Mouse (Mus musculus) hindbrain, embryonic 11.5 days (tissue): ENCODE data around the gene Rnf183. TPM values are rescaled to one million over a fixed set of nuclear protein-coding genes. Genes with fewer than 3 reads are reported as not detected.

Experiments used
- ATAC-seq: fragments of 200-750 bp; cut with Nextera tagmentation; 2 replicates; pipeline ENCODE4 v1.8.0; 2017; ENCODE audit warnings: mild to moderate bottlenecking, moderate TSS enrichment, moderate library complexity; ENCODE audit not compliant: low FRiP score
- DNase-seq: peaks from one replicate; pipeline ENCODE4 v3.0.0-alpha.2; 2015; ENCODE audit warnings: low spot score
- H3K27ac ChIP-seq: fragments of 300-500 bp; sonication (generic); 2 replicates; pipeline ENCODE4 v1.5.1; 2014; ENCODE audit warnings: mild to moderate bottlenecking, low read depth, low read length
- H3K27me3 ChIP-seq: fragments of 300-500 bp; sonication (generic); 2 replicates; pipeline ENCODE4 v1.6.1; 2014; ENCODE audit warnings: mild to moderate bottlenecking, low read length, moderate library complexity, mixed read lengths; ENCODE audit not compliant: control insufficient read depth, insufficient read depth
- H3K36me3 ChIP-seq: fragments of 300-500 bp; sonication (generic); 2 replicates; pipeline ENCODE4 v1.6.1; 2014; ENCODE audit warnings: mild to moderate bottlenecking, low read length, moderate library complexity, mixed read lengths; ENCODE audit not compliant: control insufficient read depth, insufficient read depth
- H3K4me1 ChIP-seq: fragments of 300-500 bp; sonication (generic); replicated peaks from 2 replicates; pipeline ENCODE4 v1.6.1; 2014; ENCODE audit warnings: low read length, mixed read lengths; ENCODE audit not compliant: control insufficient read depth, insufficient read depth
- H3K4me2 ChIP-seq: fragments of 300-500 bp; sonication (generic); replicated peaks from 2 replicates; pipeline ENCODE4 v1.6.1; 2014; ENCODE audit warnings: mild to moderate bottlenecking, low read depth, low read length
- H3K4me3 ChIP-seq: fragments of 300-500 bp; sonication (generic); 2 replicates; pipeline ENCODE4 v1.5.1; 2014; ENCODE audit warnings: low read depth, low read length
- H3K9ac ChIP-seq: fragments of 300-500 bp; sonication (generic); 2 replicates; pipeline ENCODE4 v1.6.1; 2014; ENCODE audit warnings: low read depth, low read length
- H3K9me3 ChIP-seq: fragments of 300-500 bp; sonication (generic); 2 replicates; pipeline ENCODE4 v1.6.1; 2016; ENCODE audit warnings: low read length; ENCODE audit not compliant: control insufficient read depth
- WGBS: fragments of 180-500 bp; shearing (Covaris S2); extraction: QIAGEN DNeasy Blood & Tissue Kit; methylation state at CpG from one replicate; pipeline ENCODE4 v1.1.7; 2014; 5-methylcytosine and 5-hydroxymethylcytosine counted together
- polyA plus RNA-seq: library from polyadenylated mRNA; unstranded; fragments of >200 nt; fragmentation: Nextera tagmentation; extraction: Ambion mirVana; gene quantifications from 2 replicates; pipeline ENCODE4 v1.2.1, GENCODE M21; 2014

The Rnf183 gene
- polyA plus RNA-seq, 1 experiment from 2014 or later: not detected

DNA sequence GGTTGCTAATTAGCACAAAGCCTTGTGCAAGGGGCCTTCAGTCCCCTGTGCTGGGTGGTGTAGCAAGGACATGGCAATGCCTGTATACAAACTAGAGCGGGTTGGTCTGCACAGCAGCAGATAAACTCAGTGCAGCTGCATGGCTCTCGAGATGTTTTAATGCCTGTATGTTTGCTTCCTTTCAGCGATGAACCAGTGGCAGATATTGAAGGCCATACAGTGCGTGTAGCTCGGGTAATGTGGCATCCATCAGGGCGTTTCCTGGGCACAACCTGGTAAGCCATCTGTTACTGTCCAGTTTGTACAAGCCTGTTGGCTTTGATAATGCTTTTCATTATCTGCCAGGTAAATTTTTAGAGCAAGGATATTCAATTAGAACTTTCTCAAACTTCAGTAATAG is 16.0 kb downstream of the Rnf183 start:
- Histone ChIP-seq H3K4me1 (no peaks in the 10 kb centered on the region), H3K36me3 (peaks cover 21% of the 10 kb centered on the region; the same call in 1 of the 2 replicates), H3K27ac (no peak overlapping the region), H3K9me3 (no peaks in the 10 kb centered on the region), H3K4me2 (no peak overlapping the region), H3K4me3 (no peak overlapping the region), H3K27me3 (no peaks in the 10 kb centered on the region), H3K9ac (no peak overlapping the region)
- 95% methylated on average over 6 of the region's 6 CpGs for WGBS
- no peak for ATAC-seq
- no peak for DNase-seq

DNA sequence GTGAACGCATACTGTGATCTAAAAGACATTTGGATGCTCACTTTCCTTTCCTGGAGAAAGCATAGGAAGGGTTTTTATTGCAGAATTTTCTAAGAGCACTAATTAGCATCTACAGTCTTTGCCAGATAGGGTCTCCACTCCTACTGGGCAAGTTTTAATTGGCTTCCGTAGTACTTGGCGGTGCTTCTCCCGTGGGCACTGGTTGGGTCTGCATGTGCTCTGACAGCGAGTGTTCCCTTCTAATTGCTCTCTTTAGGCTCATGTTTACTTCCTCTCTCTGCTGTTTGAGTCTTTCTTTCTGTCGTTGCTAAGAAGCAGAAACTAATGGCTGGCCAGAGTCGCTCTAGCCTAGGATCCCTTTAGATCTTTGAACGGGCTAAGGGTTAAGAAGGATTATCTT is 16.6 kb downstream of the Rnf183 start:
- Histone ChIP-seq H3K27me3 (no peaks in the 10 kb centered on the region), H3K4me2 (no peak overlapping the region), H3K9me3 (no peaks in the 10 kb centered on the region), H3K36me3 (peaks cover 16% of the 10 kb centered on the region; the same call in 1 of the 2 replicates), H3K4me3 (no peak overlapping the region), H3K27ac (no peak overlapping the region), H3K9ac (no peak overlapping the region), H3K4me1 (no peaks in the 10 kb centered on the region)
- WGBS: 97% methylated on average over 8 of the region's 8 CpGs
- ATAC-seq (no peak), DNase-seq (no peak)

DNA sequence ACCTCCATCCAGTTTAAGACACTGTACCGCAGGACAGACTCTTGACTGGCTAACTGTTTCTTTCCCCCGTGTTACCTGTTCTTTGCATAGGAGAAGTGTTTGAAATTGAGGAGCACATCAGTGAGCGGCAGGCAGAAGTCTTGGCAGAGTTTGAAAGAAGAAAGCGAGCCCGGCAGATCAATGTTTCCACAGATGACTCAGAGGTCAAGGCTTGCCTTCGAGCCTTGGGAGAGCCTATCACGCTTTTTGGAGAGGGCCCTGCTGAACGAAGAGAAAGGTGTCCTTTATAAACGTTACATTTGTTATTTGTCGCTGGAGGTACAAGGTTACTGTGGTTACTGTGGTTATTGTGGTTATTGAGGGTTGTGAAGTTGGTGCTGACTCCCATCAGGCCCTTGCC is 23.4 kb downstream of the Rnf183 start:
- DNase-seq (no peak), ATAC-seq (no peak)
- no peak overlapping the region for H3K9ac ChIP-seq
- H3K9me3 ChIP-seq: no peaks in the 10 kb centered on the region
- no peak overlapping the region for H3K27ac ChIP-seq
- WGBS: 94% methylated on average over 10 of the region's 10 CpGs
- no peak overlapping the region for H3K4me2 ChIP-seq
- peaks cover 7% of the 10 kb centered on the region for H3K36me3 ChIP-seq
- no peaks in the 10 kb centered on the region; the same call in 1 of the 2 replicates for H3K4me1 ChIP-seq
- H3K4me3 ChIP-seq: no peak overlapping the region
- no peaks in the 10 kb centered on the region for H3K27me3 ChIP-seq

DNA sequence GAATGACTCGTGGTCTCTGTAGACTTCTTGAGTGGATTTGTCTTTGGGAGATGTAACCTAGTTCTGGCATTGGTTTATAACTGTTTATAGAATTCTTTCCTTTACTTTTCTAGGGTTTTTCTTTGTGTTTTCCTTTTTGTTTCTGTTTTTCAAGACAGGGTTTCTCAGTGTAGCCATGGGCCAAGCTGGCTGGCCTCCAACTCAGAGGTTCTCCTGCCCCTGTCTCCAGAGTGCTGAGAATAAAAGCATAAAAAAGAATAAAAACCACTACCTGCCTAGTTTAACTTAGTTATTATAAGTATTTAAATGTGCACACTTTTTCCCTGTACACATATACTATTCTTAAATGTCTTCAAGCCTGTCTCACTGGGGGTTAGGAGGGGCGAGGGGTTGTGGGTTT is 24.7 kb downstream of the Rnf183 start:
- ATAC-seq (no peak), DNase-seq (no peak)
- no peak overlapping the region for H3K4me2 ChIP-seq
- no peak overlapping the region for H3K27ac ChIP-seq
- H3K9ac ChIP-seq: no peak overlapping the region
- no peaks in the 10 kb centered on the region for H3K9me3 ChIP-seq
- WGBS: 91% methylated on average over 2 of the region's 2 CpGs
- H3K27me3 ChIP-seq: no peaks in the 10 kb centered on the region
- H3K4me3 ChIP-seq: 0 out of 2 replicates have a peak overlapping the region, but pooled peaks have one; percentile 61
- peaks cover 2% of the 10 kb centered on the region; the same call in 1 of the 2 replicates for H3K36me3 ChIP-seq
- H3K4me1 ChIP-seq: no peaks in the 10 kb centered on the region; the same call in 1 of the 2 replicates

DNA sequence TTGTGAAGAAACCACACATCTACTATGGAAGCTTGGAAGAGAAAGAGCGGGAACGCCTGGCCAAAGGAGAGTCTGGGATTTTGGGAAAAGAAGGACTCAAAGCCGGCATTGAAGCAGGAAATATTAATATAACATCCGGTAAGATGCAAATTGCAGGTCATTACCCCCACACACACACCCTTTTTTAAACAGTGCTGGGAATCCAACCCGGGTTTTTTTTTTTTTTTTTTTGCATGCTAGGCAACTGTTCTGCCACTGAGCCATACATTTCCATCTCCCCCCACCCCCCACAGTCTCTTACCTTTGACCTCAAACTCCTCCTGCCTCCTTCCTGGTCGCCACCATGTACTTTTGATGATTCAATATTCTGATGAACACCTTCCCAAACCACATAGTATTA is 25.4 kb downstream of the Rnf183 start:
- Histone ChIP-seq H3K4me2 (peak overlapping the region; percentile 64), H3K27ac (no peak overlapping the region), H3K36me3 (peaks cover 2% of the 10 kb centered on the region; the same call in 1 of the 2 replicates), H3K9me3 (no peaks in the 10 kb centered on the region), H3K4me3 (peak overlapping the region; percentile 61), H3K4me1 (no peaks in the 10 kb centered on the region; the same call in 1 of the 2 replicates), H3K27me3 (no peaks in the 10 kb centered on the region), H3K9ac (peak overlapping the region; percentile 86)
- no peak for DNase-seq
- 46% methylated on average over 6 of the region's 6 CpGs for WGBS
- ATAC-seq: no peak

DNA sequence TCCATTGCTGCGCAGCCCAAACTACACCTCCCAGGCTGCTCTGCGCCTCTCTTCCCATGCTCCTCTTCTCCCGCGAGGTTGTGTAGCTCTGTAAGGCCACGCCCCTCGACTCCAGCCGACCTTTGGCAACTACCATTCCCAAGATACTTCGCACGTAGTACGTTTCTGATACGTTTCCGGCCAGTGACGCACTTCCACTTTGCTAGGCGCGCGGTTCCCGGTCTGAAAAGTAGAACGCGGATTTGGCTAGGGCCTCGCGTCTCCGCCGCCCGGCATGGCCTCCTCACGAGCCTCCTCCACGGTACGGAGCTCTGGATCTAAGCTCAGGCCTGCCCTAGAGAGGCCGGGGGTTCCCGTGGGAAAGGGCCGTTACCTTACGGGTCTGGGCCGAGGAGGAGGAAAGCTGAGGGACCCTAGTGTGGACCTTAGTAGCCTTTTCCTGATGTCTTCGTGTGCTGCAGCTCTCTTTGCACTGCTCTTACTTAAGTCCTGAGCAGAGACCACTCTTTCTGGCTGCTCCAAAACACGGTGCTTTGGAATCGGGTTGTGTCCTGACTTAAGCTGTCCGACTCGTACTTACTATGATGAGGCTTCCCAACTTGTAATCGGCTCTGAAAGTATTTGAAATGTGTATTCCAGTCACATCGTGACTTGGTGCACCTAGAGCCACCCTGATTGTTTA is 26.3 kb downstream of the Rnf183 start, which contains the start of the genes Cdc26 and Prpf4:
TSS of gene Cdc26 (minus strand) at position 42 of the 682 bp plus-strand sequence.
TSS of gene Prpf4 (plus strand) at position 197 of the 682 bp plus-strand sequence.
- ATAC-seq (peak; percentile 99), DNase-seq (peak; percentile 99)
- Histone ChIP-seq H3K4me1 (no peaks in the 10 kb centered on the region; the same call in 1 of the 2 replicates), H3K9ac (peak within 1 kb of the TSS; percentile 86), H3K4me3 (peak within 1 kb of the TSS; percentile 61), H3K27ac (peak within 1 kb of the TSS; percentile 67), H3K36me3 (peaks cover 2% of the 10 kb centered on the region; the same call in 1 of the 2 replicates), H3K4me2 (peak within 1 kb of the TSS; percentile 64), H3K9me3 (no peaks in the 10 kb centered on the region), H3K27me3 (no peaks in the 10 kb centered on the region)
- under 1% methylated on average over 39 of the region's 39 CpGs for WGBS

DNA sequence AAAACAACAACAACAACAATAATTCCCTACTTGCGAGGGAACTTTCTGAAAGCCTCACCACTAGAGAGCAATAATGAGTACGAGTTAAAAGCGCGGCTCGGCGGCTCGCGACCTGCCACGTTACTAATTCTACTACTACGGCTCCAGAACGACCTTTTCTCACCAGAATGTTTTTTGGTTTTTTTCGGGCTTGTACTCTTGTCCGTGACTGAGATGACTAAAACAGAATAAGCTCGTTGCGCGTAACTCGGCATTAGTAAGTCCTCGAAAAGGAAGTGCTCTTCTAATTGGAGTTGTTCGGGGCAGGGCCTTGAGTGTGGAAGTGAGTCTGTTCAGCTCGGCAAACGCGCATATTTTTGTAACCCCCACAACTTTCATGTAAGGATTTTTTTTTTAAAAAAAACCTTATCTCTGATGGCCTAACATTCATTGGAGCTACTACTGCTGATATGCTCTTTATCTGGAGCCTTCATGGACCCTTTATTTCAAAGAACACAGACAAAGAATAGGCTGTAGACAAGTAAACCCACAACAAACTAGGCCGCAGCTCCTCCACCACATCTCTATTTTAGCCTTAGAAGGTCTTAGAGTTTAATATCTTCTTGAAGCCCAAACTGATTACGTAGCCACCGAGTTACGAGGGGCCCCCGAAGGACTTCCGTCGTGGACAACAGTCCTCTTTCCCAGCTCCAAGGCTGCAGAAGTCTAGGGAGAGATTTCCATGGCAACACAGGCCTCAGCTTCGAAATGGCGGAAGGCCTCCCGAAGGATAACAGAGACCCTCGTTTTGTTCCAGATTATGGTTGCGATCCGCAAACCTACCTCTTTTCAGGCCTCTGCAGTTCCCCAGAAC is 27.1 kb downstream of the Rnf183 start:
- Histone ChIP-seq H3K4me2 (peak overlapping the region; percentile 30), H3K4me1 (no peaks in the 10 kb centered on the region; the same call in 1 of the 2 replicates), H3K27ac (peak overlapping the region; percentile 67), H3K36me3 (peaks cover 2% of the 10 kb centered on the region; the same call in 1 of the 2 replicates), H3K4me3 (peak overlapping the region; percentile 61), H3K27me3 (no peaks in the 10 kb centered on the region), H3K9me3 (no peaks in the 10 kb centered on the region), H3K9ac (peak overlapping the region; percentile 77)
- DNase-seq (peak; percentile 79), ATAC-seq (peak; percentile 71)
- WGBS: under 1% methylated on average over 35 of the region's 35 CpGs

DNA sequence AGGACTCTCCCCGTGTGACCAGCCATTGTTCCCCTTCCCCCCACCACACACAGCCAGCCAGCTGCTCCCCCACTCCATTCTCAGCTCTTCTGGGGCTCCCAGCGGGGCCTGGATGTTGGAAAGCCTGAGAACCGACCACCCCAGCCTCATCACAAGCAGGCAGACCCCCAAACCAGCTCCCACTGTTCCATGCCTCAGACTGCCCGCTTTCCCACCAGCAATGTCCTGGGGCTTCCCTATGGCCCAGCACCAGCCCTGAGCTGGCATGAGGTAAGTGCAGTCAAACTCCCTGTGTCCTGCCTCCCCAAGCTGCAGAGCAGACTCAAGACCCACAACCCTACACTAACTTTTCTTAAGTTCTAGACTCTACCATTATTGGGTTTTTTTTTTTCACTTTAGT is 28.9 kb downstream of the Rnf183 start:
- 69% methylated on average over 4 of the region's 4 CpGs for WGBS
- no peak overlapping the region for H3K4me2 ChIP-seq

More for the DNA sequence above, 28.9 kb downstream of the Rnf183 start:
- Histone ChIP-seq H3K4me3 (no peak overlapping the region), H3K4me1 (no peaks in the 10 kb centered on the region; the same call in 1 of the 2 replicates), H3K9me3 (no peaks in the 10 kb centered on the region), H3K9ac (no peak overlapping the region), H3K27me3 (no peaks in the 10 kb centered on the region), H3K27ac (no peak overlapping the region), H3K36me3 (no peaks in the 10 kb centered on the region)
- DNase-seq (no peak), ATAC-seq (no peak)
